Mouse (Mus musculus): ENCODE data around the gene Tmem218. TPM values are rescaled to one million over a fixed set of nuclear protein-coding genes. Genes with fewer than 3 reads are reported as not detected.

Gene Tmem218
- polyA plus RNA-seq, 1 experiment from 2014 or later, result 12.3 TPM

DNA sequence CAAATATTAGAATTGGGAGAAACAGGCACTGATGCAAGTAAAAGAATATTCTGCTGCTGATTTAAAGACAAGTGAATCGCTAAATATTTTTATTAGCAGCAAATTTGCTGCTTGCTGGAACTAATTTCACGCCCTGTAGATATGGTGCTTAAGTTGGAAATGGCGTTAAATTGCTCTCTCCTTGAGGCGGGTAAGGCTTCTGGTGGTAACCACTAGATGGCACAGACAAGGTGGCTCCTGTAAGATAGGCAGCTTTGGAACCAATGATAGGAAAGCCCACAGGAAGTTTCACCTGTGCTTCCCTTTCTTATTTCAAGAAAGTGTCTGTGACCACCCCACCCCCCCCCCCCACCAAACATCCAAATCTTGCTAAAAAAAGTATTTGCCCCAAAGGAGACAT is 11.0 kb upstream of the Tmem218 start:
- no peaks in the 10 kb centered on the region for H3K9me3 ChIP-seq
- H3K4me1 ChIP-seq, result no peaks in the 10 kb centered on the region
- no peak for ATAC-seq (ENCODE audit: low FRiP score, low read depth)
- WGBS, result 68% methylated on average over 4 of the region's 4 CpGs
- H3K27me3 ChIP-seq, result peaks cover 10% of the 10 kb centered on the region; the same call in 1 of the 2 replicates
- H3K27ac ChIP-seq, result no peak overlapping the region
- H3K9ac ChIP-seq, result no peak overlapping the region
- H3K36me3 ChIP-seq, result no peaks in the 10 kb centered on the region
- H3K4me3 ChIP-seq, result no peak overlapping the region
- H3K4me2 ChIP-seq (replicated peaks), result no peak overlapping the region

DNA sequence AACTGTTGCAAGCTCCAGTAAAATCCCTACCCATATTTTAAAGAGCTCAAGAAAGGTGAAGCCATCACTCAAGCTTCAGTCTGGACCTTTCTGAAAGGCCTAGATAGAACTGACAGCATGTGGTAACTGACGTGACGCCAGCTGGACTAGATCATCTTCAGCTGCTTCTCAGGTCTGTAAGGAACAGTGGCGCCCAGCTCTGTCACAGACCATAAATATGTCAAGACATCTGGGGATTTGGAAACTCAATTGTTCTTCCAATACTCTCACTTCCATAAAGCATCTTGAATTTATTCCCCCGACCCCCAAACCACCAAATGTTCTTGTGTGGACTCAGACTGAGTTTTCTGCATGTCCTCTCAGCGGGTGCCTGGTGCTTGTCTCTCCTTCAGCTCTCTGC is 7.6 kb upstream of the Tmem218 start:
- no peak for ATAC-seq (ENCODE audit: low FRiP score, low read depth)
- H3K9ac ChIP-seq, result no peak overlapping the region
- no peaks in the 10 kb centered on the region for H3K9me3 ChIP-seq
- no peaks in the 10 kb centered on the region for H3K4me1 ChIP-seq
- 60% methylated on average over 5 of the region's 5 CpGs for WGBS
- H3K27me3 ChIP-seq, result peaks cover 6% of the 10 kb centered on the region; the same call in 1 of the 2 replicates
- H3K27ac ChIP-seq, result no peak overlapping the region
- H3K4me3 ChIP-seq, result no peak overlapping the region
- H3K4me2 ChIP-seq (replicated peaks), result no peak overlapping the region
- H3K36me3 ChIP-seq, result no peaks in the 10 kb centered on the region

DNA sequence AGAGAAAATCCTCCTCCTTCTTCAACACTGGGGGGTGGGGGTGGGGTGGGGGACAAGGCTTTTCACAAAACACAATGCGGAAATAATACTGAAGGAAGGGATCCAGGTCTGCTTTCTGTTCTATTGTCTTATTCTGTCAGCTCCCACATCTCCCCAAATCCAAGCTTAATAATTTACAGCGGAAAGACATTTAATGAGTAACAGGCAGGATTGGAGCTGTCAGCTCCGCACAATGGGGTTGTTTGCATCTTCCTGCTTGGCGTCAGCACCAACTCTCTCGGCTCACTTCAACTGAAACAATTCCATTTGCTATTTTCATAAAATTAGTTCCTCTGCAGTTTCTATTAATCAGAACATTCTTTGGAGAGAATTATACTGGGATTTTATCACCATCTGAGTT is 4.1 kb upstream of the Tmem218 start:
- WGBS, result 51% methylated on average over 5 of the region's 5 CpGs
- no peak overlapping the region for H3K9ac ChIP-seq
- H3K9me3 ChIP-seq, result no peaks in the 10 kb centered on the region
- H3K4me2 ChIP-seq (replicated peaks), result no peak overlapping the region
- no peaks in the 10 kb centered on the region for H3K36me3 ChIP-seq
- H3K4me3 ChIP-seq, result no peak overlapping the region
- peaks cover 5% of the 10 kb centered on the region; the same call in 1 of the 2 replicates for H3K4me1 ChIP-seq
- no peaks in the 10 kb centered on the region for H3K27me3 ChIP-seq
- ATAC-seq (ENCODE audit: low FRiP score, low read depth), result no peak
- H3K27ac ChIP-seq, result no peak overlapping the region

DNA sequence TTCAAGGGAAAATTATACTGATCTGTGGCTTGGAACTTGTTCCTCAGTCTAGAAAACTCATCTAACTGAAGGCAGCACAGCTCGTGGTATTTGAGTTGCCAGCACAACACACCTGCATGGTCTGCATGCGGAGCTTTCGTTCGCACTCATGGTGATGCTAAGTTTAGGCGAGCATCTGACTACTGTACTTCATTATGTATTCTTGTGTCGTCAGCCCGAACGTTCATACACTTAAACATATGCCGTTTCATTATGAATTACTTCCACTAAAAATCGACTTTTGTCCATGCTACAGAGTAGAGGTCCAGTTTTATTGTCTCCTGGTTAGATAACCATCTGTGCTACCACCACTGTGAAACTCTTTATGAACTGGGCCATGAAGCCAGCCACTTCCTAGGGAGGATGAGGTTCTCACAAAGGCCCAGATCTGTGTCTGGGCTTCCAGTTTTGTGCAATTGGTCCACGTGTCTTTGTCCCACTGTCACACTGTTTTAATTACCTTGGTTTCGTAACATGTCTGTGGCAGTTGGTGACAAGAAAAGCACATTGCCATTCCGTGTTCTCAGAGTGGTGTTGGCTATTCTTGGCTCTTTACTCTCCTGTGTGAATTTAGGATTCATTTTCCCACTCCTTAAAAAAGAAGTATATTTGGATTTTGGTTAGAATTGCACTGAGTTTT is 5.2 kb downstream of the Tmem218 start:
- 84% methylated on average over 13 of the region's 13 CpGs for WGBS
- Histone ChIP-seq H3K27ac (no peak overlapping the region), H3K9me3 (no peaks in the 10 kb centered on the region)

DNA sequence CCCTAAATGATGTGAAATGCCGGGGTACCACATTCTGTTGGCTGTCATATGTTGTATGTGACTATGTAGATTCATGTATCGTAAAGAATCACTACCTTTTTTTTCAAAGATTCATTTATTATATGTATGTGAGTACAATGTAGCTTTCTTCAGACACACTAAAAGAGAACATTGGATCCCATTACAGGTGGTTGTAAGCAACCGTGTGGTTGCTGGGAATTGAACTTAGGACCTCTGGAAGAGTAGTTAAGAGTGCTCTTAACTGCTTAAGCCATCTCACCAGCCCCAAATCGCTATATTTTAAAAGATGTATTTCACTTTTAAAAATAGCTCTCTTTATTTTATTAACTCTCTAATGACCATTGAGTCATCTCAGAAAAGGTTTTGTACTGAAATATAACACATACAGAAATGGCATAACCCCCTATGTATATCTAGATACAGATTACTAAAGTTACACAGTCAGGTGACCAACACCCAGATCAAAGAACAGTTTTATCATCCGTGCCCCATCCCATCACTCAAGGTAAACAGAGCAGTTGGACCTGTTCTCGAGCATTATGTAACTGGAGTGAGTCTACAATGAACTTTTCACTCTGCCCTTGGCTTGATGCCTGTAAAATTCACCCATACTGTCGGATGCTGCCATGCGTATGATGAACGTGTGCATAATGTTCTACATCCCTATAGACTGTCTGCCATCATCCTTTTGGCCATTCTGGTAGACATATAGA is 6.5 kb downstream of the Tmem218 start:
- Histone ChIP-seq H3K4me3 (no peak overlapping the region), H3K4me2 (replicated peaks) (no peak overlapping the region), H3K27me3 (no peaks in the 10 kb centered on the region), H3K27ac (no peak overlapping the region), H3K9me3 (no peaks in the 10 kb centered on the region), H3K36me3 (peaks cover 6% of the 10 kb centered on the region; the same call in 1 of the 2 replicates), H3K9ac (no peak overlapping the region), H3K4me1 (no peaks in the 10 kb centered on the region)
- no peak for ATAC-seq (ENCODE audit: low FRiP score, low read depth)
- 86% methylated on average over 9 of the region's 9 CpGs for WGBS

More for the DNA sequence above, 5.2 kb downstream of the Tmem218 start:
- H3K4me2 ChIP-seq (replicated peaks), result no peak overlapping the region
- no peaks in the 10 kb centered on the region for H3K27me3 ChIP-seq
- no peak overlapping the region for H3K9ac ChIP-seq
- no peak overlapping the region for H3K4me3 ChIP-seq
- peaks cover 7% of the 10 kb centered on the region; the same call in 1 of the 2 replicates for H3K4me1 ChIP-seq
- ATAC-seq (ENCODE audit: low FRiP score, low read depth), result no peak
- H3K36me3 ChIP-seq, result peaks cover 5% of the 10 kb centered on the region; the same call in 1 of the 2 replicates

DNA sequence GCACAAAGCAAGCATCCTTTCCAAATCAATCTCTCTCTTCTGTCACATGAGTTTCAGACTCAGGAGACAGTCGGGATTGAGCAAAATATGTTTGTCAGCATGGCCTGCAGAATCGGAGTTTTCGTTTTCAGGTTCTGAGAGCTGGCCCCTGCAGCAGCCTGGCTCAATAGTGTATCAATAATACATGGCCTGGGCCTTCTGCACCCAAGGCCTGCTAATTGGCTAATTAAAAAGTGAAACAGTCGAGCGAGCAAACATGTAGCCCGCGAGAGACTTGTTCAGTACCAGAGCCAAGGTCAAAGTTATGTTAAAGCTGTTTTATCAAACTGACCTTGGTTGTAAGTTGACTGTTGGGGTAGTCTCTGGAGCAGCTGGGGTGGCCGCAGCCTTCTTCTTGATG is 12.7 kb downstream of the Tmem218 start:
- no peak for ATAC-seq (ENCODE audit: low FRiP score, low read depth)
- no peaks in the 10 kb centered on the region for H3K9me3 ChIP-seq
- H3K36me3 ChIP-seq, result peaks cover 31% of the 10 kb centered on the region
- WGBS, result 77% methylated on average over 8 of the region's 8 CpGs
- no peak overlapping the region for H3K4me2 ChIP-seq (replicated peaks)
- no peak overlapping the region for H3K27ac ChIP-seq
- no peak overlapping the region for H3K4me3 ChIP-seq
- H3K4me1 ChIP-seq, result no peaks in the 10 kb centered on the region
- H3K27me3 ChIP-seq, result no peaks in the 10 kb centered on the region
- no peak overlapping the region for H3K9ac ChIP-seq

DNA sequence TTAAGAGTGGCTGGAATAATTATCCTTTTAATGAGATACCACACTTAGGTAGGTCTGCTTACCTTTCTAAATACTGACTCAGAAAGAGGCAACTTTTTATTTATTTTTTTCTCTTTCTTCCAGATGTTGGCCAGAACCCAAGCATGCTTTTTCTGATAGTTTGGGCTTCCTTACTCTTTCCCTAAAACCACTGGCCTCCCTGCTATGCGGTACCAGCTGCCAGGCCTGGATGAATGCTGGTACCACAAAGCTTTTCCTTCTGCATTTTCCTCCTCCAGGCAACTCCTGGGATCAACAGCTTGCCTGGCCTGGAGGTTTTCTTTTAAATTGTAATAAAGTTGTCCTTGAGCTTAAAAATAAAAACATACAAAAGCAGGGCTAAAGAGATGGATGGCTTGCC is 17.6 kb downstream of the Tmem218 start:
- Histone ChIP-seq H3K27me3 (peaks cover 10% of the 10 kb centered on the region; the same call in 1 of the 2 replicates), H3K4me3 (no peak overlapping the region), H3K4me2 (replicated peaks) (no peak overlapping the region), H3K36me3 (peaks cover 17% of the 10 kb centered on the region; the same call in 1 of the 2 replicates), H3K4me1 (no peaks in the 10 kb centered on the region), H3K27ac (no peak overlapping the region), H3K9me3 (no peaks in the 10 kb centered on the region), H3K9ac (no peak overlapping the region)
- ATAC-seq (ENCODE audit: low FRiP score, low read depth), result no peak
- WGBS, result 75% methylated on average over 1 of the region's 1 CpGs

DNA sequence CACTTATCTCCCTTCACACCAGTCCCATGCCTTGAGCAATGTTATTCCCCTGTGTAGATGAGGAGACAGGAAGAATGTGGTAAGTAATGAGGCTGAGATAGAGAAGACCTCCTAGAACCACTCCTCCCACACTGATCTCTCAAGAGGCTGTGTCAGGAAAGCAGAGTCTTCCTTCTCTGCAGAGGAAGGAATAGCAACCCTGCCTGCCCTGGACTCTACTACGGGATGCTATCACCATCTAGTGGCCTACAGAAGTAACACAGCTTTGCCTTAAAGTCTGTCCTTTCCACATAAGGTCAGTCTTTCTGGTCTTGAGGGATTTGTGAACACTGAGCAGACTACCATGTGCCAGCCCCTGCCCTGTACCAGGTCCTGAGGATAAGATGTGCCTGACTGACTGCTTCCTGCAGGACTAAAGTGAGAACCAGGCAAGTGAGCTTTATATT is 21.9 kb downstream of the Tmem218 start:
- no peaks in the 10 kb centered on the region for H3K4me1 ChIP-seq
- no peak overlapping the region for H3K9ac ChIP-seq
- 0% methylated on average over 1 of the region's 1 CpGs for WGBS
- H3K27me3 ChIP-seq, result peaks cover 18% of the 10 kb centered on the region
- no peak overlapping the region for H3K4me3 ChIP-seq
- peak; percentile 82 for ATAC-seq (ENCODE audit: low FRiP score, low read depth)
- no peaks in the 10 kb centered on the region; the same call in 1 of the 2 replicates for H3K36me3 ChIP-seq
- no peak overlapping the region for H3K27ac ChIP-seq
- H3K4me2 ChIP-seq (replicated peaks), result no peak overlapping the region
- H3K9me3 ChIP-seq, result no peaks in the 10 kb centered on the region

DNA sequence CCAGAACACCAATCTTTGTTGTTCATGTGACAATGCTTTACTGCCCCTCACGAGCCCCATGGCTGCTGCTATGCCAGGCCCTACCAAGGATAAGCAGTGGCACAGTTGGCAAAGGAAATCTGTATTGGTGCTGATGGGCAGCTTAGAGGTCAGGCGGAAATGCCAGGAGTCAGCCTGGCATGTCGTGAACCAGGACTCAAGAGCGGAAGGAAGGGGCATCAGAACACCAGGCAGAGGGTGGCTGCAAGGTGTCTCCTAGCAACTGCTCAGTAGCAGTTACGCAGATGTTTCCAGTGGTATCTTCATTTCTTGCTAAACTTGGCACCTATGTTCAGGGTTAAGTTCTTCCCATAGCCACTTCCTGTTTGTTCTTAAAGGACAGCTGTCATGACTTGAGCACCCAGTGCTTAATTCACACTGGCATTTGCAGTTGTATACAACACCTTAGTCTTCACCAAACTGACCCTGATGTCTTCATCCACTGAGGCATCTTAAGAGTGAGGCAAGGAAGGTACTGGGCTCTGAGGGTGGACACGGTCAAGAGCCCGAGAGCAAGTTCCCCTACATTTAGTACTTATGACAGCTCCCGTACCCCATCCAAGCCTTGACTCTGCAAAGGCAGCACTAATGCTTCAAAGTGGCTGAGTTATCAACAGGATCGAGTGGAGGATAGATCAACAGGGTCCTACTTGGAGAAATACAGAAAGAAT is 22.6 kb downstream of the Tmem218 start:
- peaks cover 4% of the 10 kb centered on the region; the same call in 1 of the 2 replicates for H3K36me3 ChIP-seq
- WGBS, result 93% methylated on average over 9 of the region's 9 CpGs
- no peak overlapping the region for H3K9ac ChIP-seq

DNA sequence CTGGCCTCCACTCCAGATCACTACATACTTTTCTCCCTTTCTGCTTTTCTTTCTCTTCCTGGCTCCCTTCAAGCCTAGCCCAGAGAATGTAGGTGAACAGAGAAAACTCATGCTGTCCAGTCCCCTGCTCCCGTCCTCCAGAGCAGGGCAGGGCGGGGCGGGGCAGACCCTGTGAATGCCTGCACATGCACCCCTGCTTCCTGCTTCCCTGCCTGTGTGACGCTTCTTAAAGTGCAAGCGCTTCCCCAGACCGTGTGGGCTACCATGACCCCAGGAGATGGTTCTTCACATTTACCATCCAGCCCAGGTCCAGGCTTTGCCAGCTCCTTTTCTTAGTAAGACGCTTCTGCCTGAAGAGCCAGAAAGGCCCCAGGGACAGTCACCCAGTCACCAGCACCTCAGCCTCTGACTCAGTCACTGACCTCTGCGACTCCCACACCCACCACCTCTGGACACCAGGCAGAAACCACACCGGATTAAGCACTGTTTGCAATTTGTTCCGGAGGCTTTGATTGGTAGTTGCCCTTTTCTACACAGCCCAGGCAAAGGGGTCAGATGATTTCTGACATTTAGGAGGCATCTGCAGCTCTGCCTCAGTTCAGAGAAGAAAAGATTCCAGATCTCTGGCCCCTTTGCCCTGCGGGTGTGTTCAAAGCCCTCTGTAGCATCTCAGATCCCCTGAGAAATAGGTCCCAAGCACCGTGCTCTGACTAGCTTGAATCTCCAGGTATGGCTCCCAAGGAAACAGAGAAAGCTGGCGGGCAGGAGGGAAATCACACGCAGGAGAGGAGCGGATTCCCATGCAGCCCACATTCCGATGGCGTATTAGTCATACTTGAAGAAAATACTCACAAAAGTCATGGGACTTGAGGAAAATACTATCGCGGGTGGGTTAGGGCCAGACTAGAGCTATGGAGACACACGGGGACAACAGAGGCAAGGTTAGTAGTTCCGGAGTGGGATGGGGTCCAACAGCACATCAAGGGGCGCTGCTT is 24.5 kb downstream of the Tmem218 start:
- no peak overlapping the region for H3K4me2 ChIP-seq (replicated peaks)
- no peak overlapping the region for H3K9ac ChIP-seq
- no peak overlapping the region for H3K4me3 ChIP-seq
- no peaks in the 10 kb centered on the region for H3K9me3 ChIP-seq
- no peak overlapping the region for H3K27ac ChIP-seq
- no peak for ATAC-seq (ENCODE audit: low FRiP score, low read depth)
- H3K27me3 ChIP-seq, result peaks cover 17% of the 10 kb centered on the region
- H3K36me3 ChIP-seq, result peaks cover 4% of the 10 kb centered on the region; the same call in 1 of the 2 replicates
- 65% methylated on average over 22 of the region's 22 CpGs for WGBS
- H3K4me1 ChIP-seq, result no peaks in the 10 kb centered on the region

More for the DNA sequence above, 22.6 kb downstream of the Tmem218 start:
- H3K4me3 ChIP-seq, result no peak overlapping the region
- no peak for ATAC-seq (ENCODE audit: low FRiP score, low read depth)
- peaks cover 18% of the 10 kb centered on the region for H3K27me3 ChIP-seq
- H3K4me2 ChIP-seq (replicated peaks), result no peak overlapping the region
- H3K27ac ChIP-seq, result no peak overlapping the region
- no peaks in the 10 kb centered on the region for H3K4me1 ChIP-seq
- no peaks in the 10 kb centered on the region for H3K9me3 ChIP-seq

Measured in limb, embryonic 13.5 days (tissue).